Mouse (Mus musculus) thymus, postnatal 0 days (tissue): Measurements from ENCODE around the gene Ccdc28b. TPM values are rescaled to one million over a fixed set of nuclear protein-coding genes. Genes with fewer than 3 reads are reported as not detected.

Experiments
- DNase-seq: peaks from one replicate; pipeline ENCODE4 v3.0.0-alpha.2; 2015; ENCODE audit warnings: low spot score
- polyA plus RNA-seq: library from polyadenylated mRNA; unstranded; fragments of >200 nt; fragmentation: Nextera tagmentation; extraction: Ambion mirVana; gene quantifications from 2 replicates; pipeline ENCODE4 v1.2.1, GENCODE M21; 2015

Gene Ccdc28b
- polyA plus RNA-seq, 1 experiment from 2014 or later: 87.2 TPM

DNA sequence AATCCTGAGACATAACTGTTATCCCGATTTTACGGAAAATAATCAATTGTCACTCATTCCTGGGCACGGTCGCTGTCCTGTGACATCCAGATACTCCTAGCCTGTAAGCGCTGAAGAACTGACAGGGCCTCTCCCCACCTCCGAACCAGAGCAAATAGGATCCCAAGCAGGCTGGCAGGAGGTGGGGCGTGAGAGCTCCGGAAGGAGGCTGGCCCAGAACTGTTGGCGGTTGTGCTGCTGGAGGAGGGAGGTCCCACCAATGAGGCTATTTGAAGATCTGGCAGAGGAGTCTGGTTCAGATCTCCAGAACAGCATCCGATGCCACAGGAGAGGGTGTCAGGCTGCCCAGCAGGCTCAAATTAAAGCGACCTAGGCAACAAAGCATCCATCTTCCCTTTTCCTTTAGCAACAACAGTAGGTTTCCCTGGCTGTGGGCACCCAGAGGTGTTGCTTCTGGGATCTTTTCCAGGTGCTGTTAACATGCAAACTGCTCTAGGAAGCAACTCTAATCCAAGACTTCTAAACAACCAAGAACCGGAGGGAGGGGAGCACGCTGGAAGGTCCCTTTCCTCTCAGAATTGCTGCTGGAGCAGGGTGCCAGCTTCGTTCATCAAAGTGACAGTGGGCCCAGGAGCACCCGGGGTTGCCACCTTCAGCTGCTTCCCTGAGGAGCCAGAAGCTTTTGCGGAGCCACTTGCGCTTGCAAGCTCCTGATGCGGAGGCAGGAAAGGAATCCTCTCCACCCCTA lies 708 bp upstream of the Ccdc28b start:
- peak; percentile 96 for DNase-seq

DNA sequence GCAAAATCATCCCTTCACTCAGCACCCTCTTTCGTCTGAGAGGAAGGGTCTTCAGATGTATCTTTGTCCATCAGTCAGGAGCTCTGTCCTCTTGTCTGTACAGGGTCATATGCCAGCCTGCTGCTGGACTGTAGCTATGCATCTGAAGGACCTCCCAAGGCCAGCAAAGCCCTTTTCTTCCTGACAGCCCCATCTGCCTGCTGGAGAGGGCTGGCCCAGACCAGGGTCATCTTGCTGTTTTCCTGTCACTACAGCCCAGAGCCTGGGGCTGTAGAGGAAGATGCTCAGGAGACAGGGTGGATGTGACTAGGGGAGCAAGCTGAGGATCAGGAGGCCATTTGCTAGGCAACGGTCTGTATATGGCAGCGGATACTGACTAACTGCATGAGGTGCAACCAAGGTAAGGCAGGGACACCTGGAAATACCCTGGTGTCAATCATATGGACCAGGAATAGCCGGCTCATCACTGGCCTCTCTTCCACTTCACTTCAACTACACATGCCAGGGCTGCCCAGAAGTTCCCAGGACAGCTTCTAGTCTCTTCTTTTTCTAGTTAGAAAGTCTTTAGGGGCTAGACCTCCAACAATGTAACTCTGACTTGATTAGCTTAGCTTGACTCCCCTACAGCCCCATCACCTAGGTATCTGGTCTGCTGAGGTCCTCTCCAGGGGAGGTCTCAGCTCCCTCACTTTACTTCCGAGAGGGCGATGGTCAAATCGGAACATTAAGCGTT lies 778 bp downstream of the Ccdc28b start:
- DNase-seq: no peak

DNA sequence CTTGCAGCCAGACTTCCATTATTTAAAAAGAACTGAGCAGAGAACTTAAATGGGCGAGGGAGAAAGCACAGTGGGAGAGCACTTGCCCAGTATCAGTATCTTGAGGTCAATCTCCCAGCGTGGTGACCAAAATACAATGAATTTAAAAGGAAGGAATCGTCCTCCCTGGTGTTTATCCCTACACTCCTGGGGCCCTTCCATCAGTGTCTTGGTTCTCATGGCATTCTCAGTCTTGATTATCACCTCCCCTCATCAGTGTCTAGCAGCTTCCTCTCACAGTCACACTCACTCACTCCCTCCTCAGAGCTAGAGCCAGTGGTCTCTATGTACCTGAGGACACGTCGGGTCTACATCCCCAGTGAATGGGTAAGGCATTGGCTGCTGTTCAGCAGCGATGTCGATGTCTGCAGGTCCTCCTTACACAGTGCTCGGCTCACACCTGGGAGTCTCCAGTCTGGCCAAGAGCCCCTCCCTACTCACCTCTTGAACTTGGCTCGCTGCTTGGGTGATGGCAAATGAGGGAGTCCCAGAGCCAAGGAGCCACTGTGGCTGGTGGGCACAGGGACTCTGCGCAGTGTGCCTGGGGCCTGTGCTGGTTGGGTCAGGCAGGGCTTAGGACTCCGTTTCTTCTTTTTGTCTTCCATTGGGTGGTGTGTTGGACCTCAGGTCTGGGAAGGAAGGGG lies 1.5 kb downstream of the Ccdc28b start:
- DNase-seq: no peak

DNA sequence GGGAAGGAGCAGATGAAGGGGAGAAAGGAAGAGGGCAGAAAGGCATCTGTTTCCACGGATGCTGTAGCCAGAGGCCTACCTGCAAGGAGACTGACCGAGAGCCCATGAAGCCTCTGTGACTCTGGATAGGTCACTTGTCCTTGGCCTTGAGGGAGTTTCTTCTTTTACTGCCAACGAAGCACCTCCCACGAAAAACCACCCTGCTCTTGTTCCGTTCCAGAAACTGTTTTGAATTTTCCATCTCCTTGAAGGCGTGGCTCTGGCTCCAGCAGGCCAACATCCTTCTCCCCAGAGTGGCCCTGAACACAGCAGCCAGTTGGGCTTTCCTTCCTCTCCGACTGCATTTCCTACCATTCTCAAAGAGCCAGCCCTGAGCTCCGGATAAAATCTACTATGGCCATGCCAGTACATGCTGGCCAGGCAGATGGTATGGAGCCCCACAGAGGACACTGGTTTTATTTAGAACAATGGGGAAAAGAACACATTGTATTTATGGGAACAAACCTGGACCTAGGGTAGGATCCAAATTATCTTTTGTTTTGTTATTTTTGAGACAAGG lies 2.4 kb downstream of the Ccdc28b start:
- DNase-seq: no peak

DNA sequence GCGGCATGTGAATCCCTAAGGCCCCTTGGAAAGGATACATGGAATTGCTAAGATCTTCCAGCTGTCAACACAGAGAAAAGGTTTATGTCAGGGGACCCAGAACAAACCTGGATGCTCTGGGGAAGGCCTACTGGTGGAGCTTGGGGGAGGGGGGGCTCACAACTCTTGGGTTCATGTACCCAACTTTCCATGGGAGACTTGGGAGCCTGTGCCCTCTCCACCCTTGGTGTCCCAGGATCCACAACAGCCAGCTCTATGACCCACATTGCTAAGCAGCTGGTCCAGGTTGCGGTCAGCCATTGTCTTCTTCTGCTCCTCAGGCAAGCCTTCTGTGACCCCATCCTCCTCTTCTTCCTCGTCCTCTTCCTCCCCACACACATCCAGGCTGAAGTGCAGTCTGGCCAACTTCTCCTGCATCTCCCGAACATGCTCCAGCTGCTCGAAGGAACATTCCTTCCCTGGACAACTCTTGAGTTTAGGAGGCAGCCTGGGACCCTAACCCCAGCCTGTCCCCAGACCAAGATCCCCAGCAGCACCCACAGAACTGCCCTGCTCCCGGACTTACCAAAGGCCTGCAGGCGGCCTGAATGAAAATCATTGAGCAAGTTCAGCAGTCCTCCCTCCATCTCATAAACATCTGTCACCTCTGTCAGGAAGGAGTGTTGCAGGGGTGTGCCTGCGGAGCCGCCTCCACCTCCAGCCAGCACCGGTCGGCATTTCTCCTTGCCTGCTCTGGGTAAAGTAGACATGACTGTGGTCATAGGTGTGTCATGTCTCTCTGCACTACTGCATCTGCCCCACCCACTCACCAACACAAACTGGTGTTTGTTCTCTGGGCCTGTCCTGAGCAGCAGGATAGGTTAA lies 3.1 kb downstream of the Ccdc28b start:
- no peak for DNase-seq

DNA sequence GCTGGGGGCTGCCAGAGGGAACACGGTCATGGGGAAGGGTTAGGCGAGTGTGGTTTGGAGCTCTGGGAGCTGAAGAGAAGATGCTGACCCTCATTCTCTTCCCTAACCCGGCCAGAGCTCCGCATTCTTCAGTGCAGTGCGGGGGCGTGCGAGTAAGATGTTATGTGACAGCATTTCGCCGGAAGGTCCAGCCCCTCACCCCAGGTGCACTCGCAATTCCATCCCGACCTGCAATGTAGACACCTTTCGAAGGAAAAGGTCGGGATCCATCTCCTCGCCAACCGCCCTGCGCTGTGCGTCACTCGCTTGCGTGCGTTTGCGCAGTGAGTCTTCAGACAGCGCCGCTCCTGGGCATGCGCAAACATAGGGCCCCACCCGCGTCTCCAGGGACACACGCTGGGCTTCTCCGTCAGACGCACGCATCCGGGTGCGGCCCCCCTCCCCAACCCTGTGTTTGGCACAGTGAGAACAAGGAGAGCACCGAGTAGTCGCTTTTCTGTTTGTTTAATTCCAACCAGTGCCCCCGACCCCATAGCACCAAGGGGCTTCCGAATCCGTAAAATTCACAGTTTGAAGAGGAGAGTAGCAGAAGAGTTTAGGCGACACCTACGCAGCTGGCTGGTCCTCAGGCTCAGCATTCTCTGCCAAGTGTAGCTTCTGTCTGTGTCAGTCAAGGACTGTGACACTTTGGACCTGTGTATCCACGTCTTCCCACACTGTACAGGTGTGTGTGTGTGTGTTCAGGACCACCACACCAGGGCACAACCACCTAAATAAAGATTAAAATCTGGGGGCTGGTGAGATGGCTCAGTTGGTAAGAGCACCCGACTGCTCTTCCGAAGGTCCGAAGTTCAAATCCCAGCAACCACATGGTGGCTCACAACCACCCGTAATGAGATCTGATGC lies 4.7 kb downstream of the Ccdc28b start, which contains the start of gene Iqcc:
Iqcc (minus strand) TSS at position 314 of the 906 bp plus-strand sequence.
- DNase-seq: peak; percentile 96

DNA sequence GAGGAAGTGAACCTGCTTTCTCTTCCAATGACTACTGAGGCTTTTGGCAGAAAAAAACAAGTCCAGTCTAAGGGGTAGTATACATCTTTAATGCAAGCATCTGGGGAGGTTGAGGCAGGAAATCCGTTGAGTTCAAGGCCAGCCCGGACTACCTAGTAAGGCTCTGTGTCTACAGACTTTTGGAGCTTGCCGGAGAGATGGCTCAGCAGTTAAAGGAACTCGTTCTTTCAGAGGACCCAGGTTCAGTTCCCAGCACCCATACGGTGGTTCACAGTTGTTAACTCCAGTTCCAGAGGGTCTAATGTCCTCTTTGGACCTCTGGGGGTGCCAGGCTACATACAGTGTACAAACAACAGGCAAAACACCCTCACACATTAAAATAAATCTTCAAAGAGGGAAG lies 5.7 kb downstream of the Ccdc28b start:
- no peak for DNase-seq

DNA sequence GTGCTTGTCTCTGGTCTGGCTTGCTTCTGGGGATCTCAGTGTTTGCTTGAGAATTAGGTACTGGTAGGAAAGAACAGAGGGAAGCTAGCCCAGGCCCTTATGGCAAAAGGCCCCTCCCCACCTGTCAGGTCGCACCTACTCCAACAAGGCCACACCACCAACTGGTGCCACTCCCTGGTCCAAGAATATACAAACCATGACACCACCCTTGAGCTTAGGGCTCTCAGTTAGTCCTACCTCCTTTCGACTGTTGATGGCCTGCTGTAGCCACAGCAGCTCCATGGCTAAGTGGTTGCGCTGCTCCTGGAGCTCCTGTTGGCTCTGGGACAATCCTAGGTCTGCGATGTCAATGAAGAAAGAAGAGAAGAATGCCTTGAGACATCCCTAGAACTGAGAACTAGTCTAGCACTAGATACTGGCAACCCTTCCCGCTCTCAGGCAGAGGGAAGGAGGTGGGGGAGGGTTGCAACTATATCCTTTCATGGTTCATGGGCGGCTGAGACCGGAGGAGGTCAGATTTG lies 6.6 kb downstream of the Ccdc28b start:
- DNase-seq: no peak

DNA sequence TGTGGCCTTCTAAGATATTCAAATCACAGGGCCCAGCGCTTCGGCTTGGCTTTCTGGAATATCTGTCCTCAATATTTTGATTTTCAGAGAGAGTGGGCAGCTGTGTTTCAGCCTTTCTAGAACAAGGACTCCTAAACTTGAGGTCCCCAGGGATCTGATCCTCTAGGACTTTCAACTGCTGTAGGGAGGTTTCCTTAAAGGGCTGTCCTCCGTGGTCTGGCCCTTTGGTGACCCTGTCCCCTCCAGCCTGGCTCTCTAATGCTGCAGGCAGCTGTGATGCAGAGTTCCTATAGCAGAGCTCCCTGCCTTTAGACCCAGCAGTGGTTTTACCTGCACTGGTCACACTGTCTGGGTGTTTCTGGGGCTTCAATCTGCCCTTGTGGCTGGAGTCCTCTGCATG lies 7.1 kb downstream of the Ccdc28b start:
- no peak for DNase-seq

DNA sequence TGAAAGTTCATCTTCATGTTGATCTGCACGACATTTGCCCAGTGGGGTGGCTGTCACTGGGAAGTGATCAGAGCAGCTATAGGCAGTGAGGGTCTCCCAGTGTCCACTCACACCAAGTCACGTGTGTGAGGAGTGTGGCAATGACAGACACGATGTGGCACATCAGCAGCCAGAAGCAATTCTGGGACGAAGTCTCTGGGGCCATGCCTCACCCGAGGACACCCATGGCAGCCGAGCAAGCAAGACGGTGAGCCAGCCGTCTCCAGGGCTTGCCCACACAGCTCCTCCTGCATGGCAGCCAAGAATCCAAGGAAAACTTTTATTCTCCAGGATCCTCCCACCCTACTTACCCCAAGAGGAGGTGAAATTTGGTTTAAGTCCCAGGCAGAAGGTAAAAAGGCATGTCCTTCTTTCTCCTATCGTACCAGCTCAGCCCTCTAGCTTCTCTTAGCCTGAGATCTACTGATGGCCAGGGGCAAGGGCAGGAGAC lies 7.9 kb downstream of the Ccdc28b start:
- DNase-seq: no peak

DNA sequence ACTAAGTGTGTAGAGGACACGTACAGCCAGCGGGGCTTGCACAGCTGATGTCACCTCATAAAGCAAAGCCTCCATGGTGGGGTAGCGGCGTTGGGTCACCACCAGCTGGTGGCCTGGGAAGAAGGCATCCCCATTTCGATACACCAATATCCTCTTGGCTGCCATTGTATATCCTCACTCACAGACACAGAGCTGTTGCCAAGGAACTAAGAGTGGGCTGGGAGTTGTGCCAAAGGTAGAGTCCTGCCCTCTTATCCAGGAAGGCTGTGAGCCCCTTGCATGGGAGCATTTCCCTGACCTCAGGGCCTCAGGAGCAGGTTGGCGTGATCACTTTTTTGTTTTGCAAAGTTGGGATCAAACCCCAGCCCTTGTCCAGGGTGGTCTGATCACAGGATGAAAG lies 9.7 kb downstream of the Ccdc28b start, which contains the start of gene Dcdc2b:
Dcdc2b (minus strand) TSS at position 165 of the 400 bp plus-strand sequence.
- DNase-seq: no peak

DNA sequence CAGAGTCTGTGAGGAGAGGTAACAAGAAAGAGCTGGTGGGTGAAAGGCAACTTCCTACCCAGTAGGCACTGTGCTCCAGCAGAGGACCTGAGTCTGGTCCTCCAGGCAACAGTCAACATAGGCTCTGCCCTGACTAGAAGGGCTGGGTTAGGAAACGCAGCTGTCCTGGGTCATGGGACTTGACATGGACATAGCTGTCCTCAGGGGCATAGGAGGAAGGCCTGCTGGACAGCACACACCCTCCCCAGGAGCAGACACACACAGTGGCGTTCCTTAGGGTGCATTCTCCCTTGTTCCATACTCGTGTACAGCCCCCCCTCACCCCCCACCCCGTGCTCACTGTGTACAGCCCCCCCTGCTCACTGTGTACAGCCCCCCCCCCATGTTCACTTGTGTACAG lies 13.3 kb downstream of the Ccdc28b start:
- no peak for DNase-seq

DNA sequence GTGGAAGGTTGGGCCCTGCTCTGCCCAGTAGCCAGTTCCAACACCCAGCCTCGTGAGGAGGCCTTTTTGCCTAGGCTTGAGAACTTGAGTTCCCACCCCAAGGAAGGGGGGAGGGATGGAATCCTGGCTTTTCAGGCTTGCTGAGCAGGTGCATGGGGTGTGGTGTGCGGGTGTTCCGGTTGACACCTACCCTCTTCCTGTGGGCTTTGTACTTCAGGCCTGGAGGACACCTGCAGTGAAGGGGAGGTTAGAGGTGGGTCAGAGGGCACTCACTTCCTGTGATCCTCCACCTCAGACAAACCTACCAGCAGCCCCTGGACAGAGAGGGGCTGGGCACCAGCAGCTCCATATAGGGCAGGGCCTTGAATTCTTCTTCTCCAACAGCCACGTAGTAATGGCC lies 13.7 kb downstream of the Ccdc28b start:
- DNase-seq: peak; percentile 85

DNA sequence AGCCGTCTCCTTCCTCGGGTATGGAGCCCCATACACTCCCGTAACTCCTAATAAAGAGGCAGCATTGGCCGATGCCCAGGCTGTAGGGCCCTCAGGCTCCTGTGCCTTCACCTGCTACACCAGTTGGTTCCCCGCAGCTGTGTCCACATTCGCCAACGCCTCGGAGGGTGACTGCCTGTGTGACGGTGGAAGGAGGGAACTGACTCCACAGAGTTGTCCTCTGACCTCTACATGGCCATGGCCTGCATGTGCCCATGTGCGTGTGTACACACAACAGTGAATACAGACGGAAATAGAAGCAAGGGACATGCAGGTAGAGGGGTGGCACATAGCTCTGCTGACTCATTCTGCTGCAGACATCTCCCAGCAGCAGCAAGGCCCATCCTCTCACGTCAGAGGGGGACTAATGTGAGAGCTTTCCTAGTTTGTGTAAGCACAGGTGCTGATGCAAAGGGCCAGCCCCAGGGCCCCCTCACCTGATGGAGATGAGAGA lies 14.6 kb downstream of the Ccdc28b start:
- peak; percentile 53 for DNase-seq

DNA sequence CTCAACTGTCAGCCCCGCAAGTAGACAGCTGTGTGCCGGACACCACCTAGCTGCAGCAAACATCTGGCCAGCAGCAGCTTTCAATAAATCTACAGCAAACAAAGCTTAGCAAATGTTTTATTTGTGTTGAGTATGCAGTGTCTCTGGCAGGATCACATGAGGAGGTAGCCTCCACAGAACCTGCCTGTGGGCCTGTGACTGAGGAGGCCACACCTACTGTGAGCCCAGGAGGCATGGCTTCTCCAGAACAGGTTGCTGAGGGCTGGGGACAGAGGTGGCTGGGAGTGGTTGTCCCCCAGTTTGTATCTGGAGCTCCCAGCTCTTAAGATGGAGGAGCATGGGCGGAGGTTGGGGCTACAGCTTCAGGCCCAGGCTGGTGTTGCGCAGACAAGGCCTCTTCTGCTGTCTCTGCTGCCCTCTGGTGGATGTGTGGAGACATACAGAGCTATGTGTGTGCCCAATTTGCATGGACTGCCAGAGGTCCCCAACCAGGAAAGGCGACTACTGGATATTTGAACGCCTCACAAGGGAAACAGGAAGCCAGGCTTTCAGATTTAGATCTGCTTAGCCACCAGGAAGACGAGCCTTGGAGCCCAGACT lies 15.2 kb downstream of the Ccdc28b start:
- peak; percentile 87 for DNase-seq

DNA sequence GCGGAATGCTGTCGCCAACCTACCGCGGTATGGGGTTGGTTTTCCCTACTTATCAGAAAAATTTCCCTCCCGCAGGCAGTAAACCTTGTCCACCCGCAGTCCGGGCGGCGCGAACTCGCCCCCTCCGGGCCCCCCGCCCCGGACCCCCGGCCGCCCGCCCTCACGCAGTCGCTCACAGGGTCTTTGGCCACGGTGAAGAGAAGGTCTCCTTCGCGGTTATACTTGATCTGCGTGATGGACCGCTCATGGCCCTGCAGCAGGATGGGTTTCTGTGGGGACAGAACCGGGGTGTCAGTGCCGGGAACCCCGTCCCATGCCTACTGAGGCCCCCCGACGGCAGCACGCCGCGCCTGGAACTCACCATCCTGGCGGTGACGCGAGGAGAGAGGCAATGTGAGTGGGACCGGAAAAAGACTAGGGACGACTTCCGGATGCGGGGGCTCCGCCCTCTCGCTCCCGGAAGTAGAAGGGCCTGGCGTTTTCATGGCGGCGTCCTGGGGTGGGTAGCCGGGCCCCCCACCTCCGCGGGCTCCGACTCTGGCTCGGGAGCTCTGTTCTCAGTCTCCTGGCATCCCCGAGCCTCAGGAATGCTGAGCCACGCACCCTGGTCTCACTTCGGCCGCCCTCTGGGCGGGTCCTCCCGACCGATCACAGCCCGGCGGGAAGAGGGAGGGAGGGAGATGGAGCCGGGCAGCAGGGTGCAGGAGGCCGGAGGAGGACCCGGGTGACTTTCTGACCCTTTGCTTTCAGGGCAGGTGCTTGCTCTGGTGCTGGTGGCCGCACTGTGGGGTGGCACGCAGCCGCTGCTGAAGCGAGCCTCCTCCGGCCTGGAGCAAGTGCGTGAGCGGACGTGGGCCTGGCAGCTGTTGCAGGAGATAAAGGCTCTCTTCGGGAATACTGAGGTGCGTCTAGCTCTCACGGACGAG lies 23.3 kb downstream of the Ccdc28b start, which contains the start of the genes Eif3i and Tmem234:
Eif3i (minus strand) TSS at position 416 of the 926 bp plus-strand sequence.
Tmem234 (plus strand) TSS at position 436 of the 926 bp plus-strand sequence.
- DNase-seq: peak; percentile 90

DNA sequence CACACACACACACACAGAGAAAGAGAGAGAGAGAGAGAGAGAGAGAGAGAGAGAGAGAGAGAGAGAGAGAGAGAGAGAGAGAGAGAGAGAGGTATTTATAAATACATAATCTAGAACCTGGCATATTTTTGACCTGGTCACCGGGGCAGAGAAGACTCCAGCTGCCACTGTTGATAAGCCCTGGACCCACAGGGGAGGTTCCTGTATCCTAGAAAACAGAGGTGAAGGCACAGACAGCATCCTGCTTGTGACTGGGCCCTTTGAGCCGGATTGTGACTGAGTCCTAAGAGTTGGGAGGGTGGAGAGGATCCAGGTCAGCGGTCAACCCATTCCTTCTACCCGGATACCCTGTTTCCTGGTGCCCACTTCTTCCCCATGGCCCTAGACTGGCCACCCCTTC lies 34.9 kb downstream of the Ccdc28b start:
- no peak for DNase-seq
